Mouse (Mus musculus) gastrocnemius, postnatal 10 days (tissue): ENCODE results near the gene Wdr89. TPM values are rescaled to one million over a fixed set of nuclear protein-coding genes. Genes with fewer than 3 reads are reported as not detected.

Source experiments
- DNase-seq: peaks from one replicate; pipeline ENCODE4 v3.0.0; 2021; ENCODE audit warnings: mixed read lengths
- total RNA-seq, 2 experiments: library from RNA; stranded (reverse); gene quantifications; 2 replicates each; pipeline ENCODE4 v1.2.3; 2021

Wdr89 gene
- total RNA-seq, 2 experiments from 2014 or later: 3.1 to 3.7 TPM

GRCm38 (mm10) chr12:75668221-75668620 is 1.1 kb downstream of the Wdr89 start:
- no peak for DNase-seq

- DNase-seq: no peak
Measured at GRCm38 (mm10) chr12:75666939-75667338, 2.4 kb downstream of the Wdr89 start.

DNA sequence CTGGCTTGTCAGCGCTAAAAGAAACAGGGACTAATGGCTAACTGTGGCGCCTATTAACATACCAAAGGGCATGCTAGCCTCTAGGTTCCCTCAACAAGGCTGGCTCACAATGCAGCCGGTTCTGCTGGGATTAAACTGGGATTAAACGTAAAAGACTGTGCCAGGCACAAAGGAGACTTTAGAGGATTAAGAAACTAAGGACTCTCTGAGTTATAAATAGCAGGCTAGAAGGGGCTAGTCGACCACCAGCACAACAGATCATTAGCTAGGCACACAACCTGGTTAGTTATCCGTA is 4.9 kb downstream of the Wdr89 start:
- no peak for DNase-seq

- DNase-seq: no peak
Measured at GRCm38 (mm10) chr12:75663646-75664515, 5.5 kb downstream of the Wdr89 start.

DNA sequence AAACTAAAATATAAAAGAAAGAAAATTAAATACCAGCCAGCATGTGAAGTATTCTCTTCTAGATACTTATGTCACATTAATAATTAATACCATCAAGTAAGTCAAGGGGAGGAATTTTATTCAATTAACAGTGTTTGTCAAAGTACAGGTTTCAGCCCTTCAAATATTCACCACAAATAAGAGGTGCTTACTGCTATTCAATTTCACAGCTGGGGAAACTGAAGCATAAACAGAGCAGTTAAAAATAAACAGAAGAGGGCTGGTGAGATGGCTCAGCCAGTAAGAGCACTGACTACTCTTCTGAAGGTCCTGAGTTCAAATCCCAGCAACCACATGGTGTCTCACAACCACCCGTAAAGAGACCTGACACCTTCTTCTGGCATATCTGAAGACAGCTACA is 7.0 kb downstream of the Wdr89 start:
- DNase-seq: no peak

DNA sequence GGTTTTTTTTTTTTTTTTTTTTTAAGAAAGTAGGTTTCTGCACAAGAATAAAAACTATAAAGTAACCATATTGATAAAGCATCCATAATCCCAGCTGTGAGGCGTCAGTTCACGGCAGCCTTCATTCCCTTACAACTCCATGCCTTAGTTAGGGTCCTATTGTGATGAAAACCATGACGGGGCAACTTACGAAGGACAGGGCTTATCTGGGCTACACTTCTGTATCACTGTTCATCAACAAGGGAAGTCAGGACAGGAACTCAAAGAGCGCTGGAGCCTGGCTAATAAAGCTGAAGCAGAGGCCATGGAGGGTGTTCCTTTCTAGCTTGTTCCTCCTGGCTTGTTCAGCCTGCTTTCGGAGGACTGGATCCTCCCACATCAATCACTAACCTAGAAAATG is 10.9 kb downstream of the Wdr89 start:
- no peak for DNase-seq

DNA sequence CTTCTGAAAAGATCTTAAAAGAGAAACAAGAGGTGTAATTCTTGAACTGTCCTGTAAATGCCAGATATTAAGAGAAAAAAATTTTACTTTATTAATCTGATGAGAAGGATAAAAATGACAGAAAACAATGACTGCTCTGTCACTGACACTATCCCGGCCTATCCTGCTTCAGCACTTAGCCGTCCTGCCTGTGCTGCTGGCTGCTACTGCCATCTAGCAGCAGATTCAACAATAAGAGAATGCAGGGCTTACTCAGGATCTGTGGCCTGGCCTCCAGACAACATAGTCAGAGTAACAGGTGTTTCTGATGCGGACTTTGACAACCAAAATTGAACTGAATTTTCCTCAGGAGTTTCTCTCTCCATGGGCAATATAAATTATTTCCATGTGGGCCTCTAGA is 12.8 kb downstream of the Wdr89 start:
- no peak for DNase-seq

DNA sequence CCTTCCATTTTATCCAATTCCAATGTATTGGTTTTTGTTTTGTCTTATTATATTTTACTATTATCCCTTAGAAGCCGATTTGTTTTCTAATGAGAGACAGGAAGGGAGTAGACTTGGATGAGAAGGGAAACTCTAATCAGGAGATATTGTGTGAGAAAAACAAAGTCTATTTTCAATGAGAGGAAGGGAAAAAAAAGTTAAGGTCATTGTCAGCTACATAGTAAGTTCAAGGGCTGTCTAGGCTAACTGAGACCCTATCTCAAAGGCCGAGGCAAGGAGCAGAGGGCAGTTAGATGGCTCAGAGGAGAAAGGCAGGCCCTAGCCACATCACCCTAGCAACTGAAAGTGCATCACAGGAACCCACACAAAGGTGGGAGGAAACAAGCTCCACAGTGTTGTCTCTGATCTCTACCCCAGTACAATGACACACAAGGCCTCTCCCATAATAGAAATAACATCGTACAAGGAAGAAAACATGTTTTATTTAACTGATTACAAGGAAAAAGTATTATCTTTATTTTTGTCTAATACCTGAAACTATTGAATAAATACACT is 15.0 kb downstream of the Wdr89 start:
- DNase-seq: no peak

DNA sequence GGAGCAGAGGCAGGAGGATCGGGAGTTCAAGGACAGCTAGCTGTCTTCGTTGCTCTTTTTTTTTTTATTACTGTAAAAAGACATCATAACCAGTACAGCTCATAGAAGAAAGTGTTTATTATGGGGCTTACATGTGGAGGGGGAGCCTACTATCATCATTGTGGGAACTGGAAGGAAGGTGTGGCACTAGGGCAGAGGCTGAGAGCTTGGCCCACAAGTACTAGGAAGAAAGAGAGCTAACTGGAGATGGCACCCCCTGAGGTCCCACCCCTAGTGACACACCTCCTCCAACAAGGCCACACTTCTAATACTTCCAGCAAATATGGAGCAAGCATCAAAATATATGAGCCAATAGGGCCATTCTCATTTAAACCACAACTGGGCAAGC is 19.6 kb downstream of the Wdr89 start:
- DNase-seq: no peak

- DNase-seq: no peak
Measured at GRCm38 (mm10) chr12:75649058-75649705, 20.2 kb downstream of the Wdr89 start.

- no peak for DNase-seq
Measured at GRCm38 (mm10) chr12:75648281-75648680, 21.1 kb downstream of the Wdr89 start.

GRCm38 (mm10) chr12:75647663-75648062 is 21.7 kb downstream of the Wdr89 start:
- no peak for DNase-seq

GRCm38 (mm10) chr12:75645780-75646179 is 23.6 kb downstream of the Wdr89 start:
- no peak for DNase-seq

- DNase-seq: no peak
Measured at GRCm38 (mm10) chr12:75641726-75642125, 27.6 kb downstream of the Wdr89 start.

- DNase-seq: no peak
Measured at GRCm38 (mm10) chr12:75638345-75638744, 31.0 kb downstream of the Wdr89 start.

- DNase-seq: no peak
Measured at GRCm38 (mm10) chr12:75637103-75637502, 32.2 kb downstream of the Wdr89 start.

DNA sequence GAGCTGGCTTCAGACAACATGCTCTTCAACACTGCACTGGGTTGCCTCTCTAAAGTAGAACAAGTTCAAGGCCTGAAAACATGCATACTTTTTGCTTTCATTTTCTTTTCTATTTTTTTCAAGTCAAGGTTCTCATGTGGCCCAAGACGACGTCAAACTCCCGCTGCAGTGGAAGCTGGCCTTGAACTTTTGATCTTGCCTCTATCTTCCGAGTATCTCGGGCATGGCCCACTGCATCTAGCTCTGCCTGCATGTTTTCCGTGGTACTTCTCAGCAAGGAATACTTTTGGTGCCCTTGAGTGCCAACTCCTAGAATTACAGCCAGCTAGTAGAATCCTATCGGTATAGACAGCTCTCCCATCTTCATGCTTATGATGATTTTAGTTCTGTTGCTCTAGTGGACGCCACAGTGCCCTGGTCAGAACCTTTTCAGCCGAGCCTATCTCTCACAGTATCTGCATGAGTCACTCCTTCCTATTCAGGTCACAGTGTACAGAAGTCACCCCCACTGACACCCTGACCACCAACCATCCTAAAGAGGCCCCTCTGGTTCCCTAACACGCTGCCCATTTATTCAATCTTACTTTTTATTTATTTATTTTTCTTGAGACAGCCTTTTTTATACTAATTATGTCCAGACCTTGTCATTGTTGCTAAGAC is 33.4 kb downstream of the Wdr89 start:
- DNase-seq: no peak

DNA sequence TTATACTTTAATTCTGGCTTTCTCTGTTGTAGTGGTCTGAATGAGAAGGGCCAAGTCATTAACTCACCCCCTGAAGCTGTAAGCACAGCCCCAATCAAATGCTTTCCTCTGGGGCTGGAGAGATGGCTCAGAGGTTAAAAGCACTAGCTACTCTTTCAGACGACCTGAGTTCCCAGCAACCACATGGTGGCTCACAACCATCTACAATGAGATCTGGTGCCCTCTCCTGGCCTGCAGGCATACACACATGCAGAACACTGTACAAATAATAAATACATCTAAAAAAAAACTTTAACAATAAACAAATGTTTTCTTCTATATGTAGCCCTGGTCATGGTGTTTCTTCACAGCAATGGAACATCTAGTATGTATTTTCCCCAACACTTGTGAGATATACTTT is 39.7 kb downstream of the Wdr89 start:
- DNase-seq: no peak

- DNase-seq: no peak
Measured at GRCm38 (mm10) chr12:75623292-75623691, 46.0 kb downstream of the Wdr89 start.

DNA sequence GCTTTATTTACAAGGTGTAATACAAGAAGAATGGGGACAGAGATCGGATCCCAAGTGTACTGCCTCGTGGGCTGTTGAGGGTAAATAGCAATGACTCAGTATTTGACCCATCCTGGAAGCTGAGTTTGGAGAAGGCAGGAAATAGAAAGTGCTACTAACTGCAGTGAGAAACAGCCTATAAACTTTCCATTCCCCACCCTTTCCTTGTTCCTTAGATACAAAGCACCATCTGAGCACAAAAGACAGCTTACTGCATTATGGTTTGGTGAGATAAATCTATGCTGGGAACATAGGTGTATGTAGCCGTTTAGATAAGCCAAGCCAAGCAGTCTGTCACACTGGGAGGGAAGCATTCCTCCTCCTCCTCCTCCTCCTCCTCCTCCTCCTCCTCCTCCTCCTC is 46.5 kb downstream of the Wdr89 start:
- DNase-seq: no peak

GRCm38 (mm10) chr12:75616841-75617240 is 52.5 kb downstream of the Wdr89 start:
- DNase-seq: no peak

DNA sequence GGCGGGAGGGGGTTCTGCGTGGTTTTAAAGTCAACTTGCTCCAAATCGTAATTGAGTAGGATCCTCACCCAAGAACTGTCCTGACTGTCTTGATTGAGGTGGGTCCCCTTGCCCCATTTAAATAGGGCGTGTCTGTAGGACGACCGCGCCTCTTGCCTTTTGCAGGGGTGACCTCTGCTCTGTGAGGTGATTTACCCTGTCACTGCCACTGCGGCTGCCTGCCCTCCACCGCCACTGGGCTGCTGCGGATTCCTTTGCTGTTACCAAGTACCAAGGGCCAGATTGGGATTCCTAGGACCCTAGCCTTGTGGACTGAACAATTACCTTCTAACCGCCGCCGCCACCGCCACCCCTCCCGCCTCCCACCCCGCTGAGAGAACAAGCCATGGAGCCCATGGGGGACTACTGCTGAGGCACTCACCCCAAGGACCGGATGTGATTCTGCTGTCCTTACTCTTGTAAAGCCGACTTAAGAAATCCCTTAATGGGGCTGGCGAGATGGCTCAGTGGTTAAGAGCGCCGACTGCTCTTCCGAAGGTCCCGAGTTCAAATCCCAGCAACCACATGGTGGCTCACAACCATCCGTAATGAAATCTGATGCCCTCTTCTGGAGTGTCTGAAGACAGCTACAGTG is 53.1 kb downstream of the Wdr89 start:
- DNase-seq: peak; percentile 13

DNA sequence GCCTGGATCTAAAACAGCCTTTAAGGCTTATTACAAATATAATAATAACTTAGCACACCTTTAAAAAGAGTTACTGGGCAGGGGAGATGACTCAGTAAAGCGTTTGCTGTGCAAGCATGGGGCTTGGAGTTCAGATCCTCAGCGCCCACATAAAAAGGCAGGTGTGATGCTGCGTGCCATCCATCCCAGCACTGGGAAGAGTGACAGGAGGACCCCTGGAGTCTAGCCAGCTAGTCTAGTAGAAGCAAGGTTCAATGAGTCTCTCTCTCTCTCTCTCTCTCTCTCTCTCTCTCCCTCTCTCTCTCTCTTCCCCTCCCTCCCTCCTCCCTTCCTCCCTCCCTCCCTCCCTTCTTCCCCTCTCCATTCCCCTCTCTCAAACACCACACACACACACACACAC is 53.8 kb downstream of the Wdr89 start:
- DNase-seq: peak; percentile 9
